Mouse (Mus musculus): ENCODE results near the gene Cyp2d10. TPM values are rescaled to one million over a fixed set of nuclear protein-coding genes. Genes with fewer than 3 reads are reported as not detected.

Gene Cyp2d10
- polyA plus RNA-seq (2014; fragmentation: Illumina TruSeq; extraction: RNeasy Lipid Tissue Mini Kit (QIAGEN cat#74804); ENCODE audit: low read depth, low replicate concordance): 174 TPM

GRCm38 (mm10) chr15:82406981-82407380 lies at the start of gene Cyp2d10:
TSS of gene Cyp2d10 (minus strand) at chr15:82407195.

GRCm38 (mm10) chr15:82433137-82433536 lies 26.1 kb upstream of the Cyp2d10 start, which contains the start of gene Cyp2d9:
TSS of gene Cyp2d9 (plus strand) at chr15:82433437.

GRCm38 (mm10) chr15:82393922-82394321 lies 13.1 kb downstream of the Cyp2d10 start, which contains the start of gene Cyp2d11:
TSS of gene Cyp2d11 (minus strand) at chr15:82394022.

GRCm38 (mm10) chr15:82379871-82380713 lies 26.9 kb downstream of the Cyp2d10 start, which contains the start of gene Cyp2d22:
TSS of gene Cyp2d22 (minus strand) at chr15:82380260.

GRCm38 (mm10) chr15:82354126-82354945 lies 52.7 kb downstream of the Cyp2d10 start, which contains the start of gene Ndufa6:
TSS of gene Ndufa6 (minus strand) at chr15:82354322.

Other genes with a start within 250 kb of the Cyp2d10 start
- not detected for gene Shisa8, start 194.4 kb downstream of the Cyp2d10 start, polyA plus RNA-seq (2014; fragmentation: Illumina TruSeq; extraction: RNeasy Lipid Tissue Mini Kit (QIAGEN cat#74804); ENCODE audit: low read depth, low replicate concordance)
- gene Tnfrsf13c, start 182.8 kb downstream of the Cyp2d10 start, polyA plus RNA-seq (2014; fragmentation: Illumina TruSeq; extraction: RNeasy Lipid Tissue Mini Kit (QIAGEN cat#74804); ENCODE audit: low read depth, low replicate concordance): not detected
- 2.0 TPM for gene Cenpm, start 162.4 kb downstream of the Cyp2d10 start, polyA plus RNA-seq (2014; fragmentation: Illumina TruSeq; extraction: RNeasy Lipid Tissue Mini Kit (QIAGEN cat#74804); ENCODE audit: low read depth, low replicate concordance)
- gene 1500009C09Rik, start 154.8 kb downstream of the Cyp2d10 start, polyA plus RNA-seq (2014; fragmentation: Illumina TruSeq; extraction: RNeasy Lipid Tissue Mini Kit (QIAGEN cat#74804); ENCODE audit: low read depth, low replicate concordance): not detected
- not detected for gene Sept3, start 132.3 kb downstream of the Cyp2d10 start, polyA plus RNA-seq (2014; fragmentation: Illumina TruSeq; extraction: RNeasy Lipid Tissue Mini Kit (QIAGEN cat#74804); ENCODE audit: low read depth, low replicate concordance)
- gene Wbp2nl, start 108.2 kb downstream of the Cyp2d10 start, polyA plus RNA-seq (2014; fragmentation: Illumina TruSeq; extraction: RNeasy Lipid Tissue Mini Kit (QIAGEN cat#74804); ENCODE audit: low read depth, low replicate concordance): not detected
- gene Naga, start 68.3 kb downstream of the Cyp2d10 start, polyA plus RNA-seq (2014; fragmentation: Illumina TruSeq; extraction: RNeasy Lipid Tissue Mini Kit (QIAGEN cat#74804); ENCODE audit: low read depth, low replicate concordance): 10.4 TPM
- 0.26 TPM for gene Pheta2, start 68.3 kb downstream of the Cyp2d10 start, polyA plus RNA-seq (2014; fragmentation: Illumina TruSeq; extraction: RNeasy Lipid Tissue Mini Kit (QIAGEN cat#74804); ENCODE audit: low read depth, low replicate concordance)
- gene Smdt1, start 68.2 kb downstream of the Cyp2d10 start, polyA plus RNA-seq (2014; fragmentation: Illumina TruSeq; extraction: RNeasy Lipid Tissue Mini Kit (QIAGEN cat#74804); ENCODE audit: low read depth, low replicate concordance): 34.1 TPM
- gene Ndufa6, start 52.9 kb downstream of the Cyp2d10 start, polyA plus RNA-seq (2014; fragmentation: Illumina TruSeq; extraction: RNeasy Lipid Tissue Mini Kit (QIAGEN cat#74804); ENCODE audit: low read depth, low replicate concordance): 404 TPM
- gene Cyp2d22, start 26.9 kb downstream of the Cyp2d10 start, polyA plus RNA-seq (2014; fragmentation: Illumina TruSeq; extraction: RNeasy Lipid Tissue Mini Kit (QIAGEN cat#74804); ENCODE audit: low read depth, low replicate concordance): 73.7 TPM
- not detected for gene Cyp2d11, start 13.2 kb downstream of the Cyp2d10 start, polyA plus RNA-seq (2014; fragmentation: Illumina TruSeq; extraction: RNeasy Lipid Tissue Mini Kit (QIAGEN cat#74804); ENCODE audit: low read depth, low replicate concordance)
- 18.5 TPM for gene Cyp2d9, start 26.2 kb upstream of the Cyp2d10 start, polyA plus RNA-seq (2014; fragmentation: Illumina TruSeq; extraction: RNeasy Lipid Tissue Mini Kit (QIAGEN cat#74804); ENCODE audit: low read depth, low replicate concordance)
- not detected for gene Cyp2d12, start 147.9 kb upstream of the Cyp2d10 start, polyA plus RNA-seq (2014; fragmentation: Illumina TruSeq; extraction: RNeasy Lipid Tissue Mini Kit (QIAGEN cat#74804); ENCODE audit: low read depth, low replicate concordance)
- not detected for gene Cyp2d34, start 213.8 kb upstream of the Cyp2d10 start, polyA plus RNA-seq (2014; fragmentation: Illumina TruSeq; extraction: RNeasy Lipid Tissue Mini Kit (QIAGEN cat#74804); ENCODE audit: low read depth, low replicate concordance)